Mouse (Mus musculus) thymus, postnatal 0 days (tissue): ENCODE results near the gene Cgas. TPM values are rescaled to one million over a fixed set of nuclear protein-coding genes. Genes with fewer than 3 reads are reported as not detected.

Experiments
- DNase-seq: peaks from one replicate; pipeline ENCODE4 v3.0.0-alpha.2; 2015; ENCODE audit warnings: low spot score
- microRNA-seq: library from miRNA; unstranded; fragments of <30 nt; microRNA quantifications from one replicate; pipeline ENCODE4, GENCODE M21; 2016; ENCODE audit warnings: borderline number of aligned reads
- polyA plus RNA-seq: library from polyadenylated mRNA; unstranded; fragments of >200 nt; fragmentation: Nextera tagmentation; extraction: Ambion mirVana; gene quantifications from 2 replicates; pipeline ENCODE4 v1.2.1, GENCODE M21; 2015

Gene Cgas
- polyA plus RNA-seq, 1 experiment from 2014 or later = 3.0 TPM

DNA sequence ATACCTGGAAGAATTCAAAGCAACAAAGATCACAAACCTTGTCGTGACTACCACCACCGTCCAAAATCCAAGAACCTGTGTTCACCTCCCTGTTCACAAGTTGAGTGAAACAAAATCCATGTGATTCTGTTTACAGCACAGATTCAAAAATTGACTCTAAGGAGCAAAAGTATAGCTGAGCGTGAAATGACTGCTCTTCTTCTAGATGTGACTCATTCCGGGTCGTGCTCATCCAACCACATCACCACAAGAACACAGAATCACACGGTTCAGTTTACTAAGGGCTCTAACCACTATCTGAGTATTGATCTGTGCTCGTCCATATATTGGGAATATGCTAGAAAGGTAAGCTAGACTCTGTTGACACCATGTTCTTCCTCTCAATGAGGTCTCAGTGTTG lies 56.1 kb downstream of the Cgas start:
- no peak for DNase-seq

DNA sequence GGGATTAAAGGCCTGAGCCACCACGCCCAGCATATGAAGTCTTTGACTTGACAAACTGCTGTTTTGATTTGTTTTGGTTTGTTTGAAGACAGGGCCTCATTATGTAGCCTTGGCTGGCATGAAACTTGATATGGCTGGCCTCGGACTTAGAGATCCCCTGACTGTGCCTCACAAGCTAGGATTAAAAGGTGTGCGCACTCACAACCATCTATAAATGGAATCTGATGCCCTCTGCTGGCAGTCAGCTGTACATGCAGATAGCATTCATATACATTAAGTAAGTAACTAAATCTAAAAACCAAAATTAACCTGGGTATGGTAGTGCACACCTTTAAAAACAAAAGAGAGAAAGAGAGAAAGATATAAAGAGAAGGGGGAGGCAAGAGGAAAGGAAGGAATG lies 57.1 kb downstream of the Cgas start:
- peak; percentile 21 for DNase-seq

Small RNA genes within 50 kb of the gene (microRNA-seq; reads per million reads assigned to microRNA genes)
- gene Gm26377 = not detected

Other genes starting within 250 kb of the Cgas start
- gene Gsta1, start 212.6 kb downstream of the Cgas start, polyA plus RNA-seq = 0.59 and 0.68 TPM in 2 replicates
- gene Gm3776, start 186.1 kb downstream of the Cgas start, polyA plus RNA-seq = 0.24 TPM in 1 of 2 replicates, not detected in the other
- not detected in 2 replicates for gene Gm10639, start 153.3 kb downstream of the Cgas start, polyA plus RNA-seq
- 0.36 TPM in 1 of 2 replicates, not detected in the other for gene Omt2a, start 128.4 kb downstream of the Cgas start, polyA plus RNA-seq
- gene Omt2b, start 115.6 kb downstream of the Cgas start, polyA plus RNA-seq = 0.21 and 0.68 TPM in 2 replicates
- gene Gsta2, start 87.4 kb downstream of the Cgas start, polyA plus RNA-seq = 6.3 and 6.4 TPM in 2 replicates
- gene Dppa5a, start 75.1 kb downstream of the Cgas start, polyA plus RNA-seq = 0.58 and 1.0 TPM in 2 replicates
- 1.6 and 1.8 TPM in 2 replicates for gene Ooep, start 64.5 kb downstream of the Cgas start, polyA plus RNA-seq
- 0.23 TPM in 2 replicates for gene Ddx43, start 47.5 kb downstream of the Cgas start, polyA plus RNA-seq
- 22.8 and 23.4 TPM in 2 replicates for gene Mto1, start 5.0 kb upstream of the Cgas start, polyA plus RNA-seq
- gene Gm17324, start 5.5 kb upstream of the Cgas start, polyA plus RNA-seq = 0.58 and 1.1 TPM in 2 replicates
- gene Eef1a1, start 45.9 kb upstream of the Cgas start, polyA plus RNA-seq = 3,927 and 4,011 TPM in 2 replicates
- gene Slc17a5, start 144.8 kb upstream of the Cgas start, polyA plus RNA-seq = 12.1 and 14.1 TPM in 2 replicates
- 0.42 and 0.69 TPM in 2 replicates for gene Cd109, start 172.3 kb upstream of the Cgas start, polyA plus RNA-seq